Mouse (Mus musculus) CD4-positive, CD25-positive, alpha-beta regulatory T cell, adult 4 months (primary cell): ENCODE measurements at regions not wholly inside any gene's neighbourhood (a gene's known extent, or its start where the extent isn't known, plus 50 kb on each side); places are given as distances from the start of the nearest gene placed in this dataset.

Experiments
- ATAC-seq: one replicate; pipeline ENCODE4 v1.8.0; 2017

GRCm38 (mm10) chr10:10270297-10270696 lies 201.8 kb downstream of the Adgb start:
- no peak for ATAC-seq

- ATAC-seq, result peak; percentile 37
Measured at GRCm38 (mm10) chr10:10252540-10253318, 219.4 kb downstream of the Adgb start.

- ATAC-seq, result no peak
Measured at GRCm38 (mm10) chr10:10252136-10252535, 220.0 kb downstream of the Adgb start.

GRCm38 (mm10) chr10:10234894-10235523 lies 237.1 kb downstream of the Adgb start:
- ATAC-seq, result peak; percentile 76

GRCm38 (mm10) chr10:10224582-10225144 lies 247.5 kb downstream of the Adgb start:
- ATAC-seq, result peak; percentile 95

- no peak for ATAC-seq
Measured at GRCm38 (mm10) chr10:10219726-10220125, 252.4 kb downstream of the Adgb start.

- ATAC-seq, result no peak
Measured at GRCm38 (mm10) chr10:10216892-10217291, 255.2 kb downstream of the Adgb start.

- ATAC-seq, result no peak
Measured at GRCm38 (mm10) chr10:10215376-10215775, 256.8 kb downstream of the Adgb start.

- ATAC-seq, result no peak
Measured at GRCm38 (mm10) chr10:10208354-10208753, 263.8 kb downstream of the Adgb start.

GRCm38 (mm10) chr10:10205805-10206520 lies 266.2 kb downstream of the Adgb start:
- no peak for ATAC-seq

GRCm38 (mm10) chr10:10203982-10204381 lies 268.1 kb downstream of the Adgb start:
- ATAC-seq, result no peak

GRCm38 (mm10) chr10:10190308-10190707 lies 281.8 kb downstream of the Adgb start:
- ATAC-seq, result peak; percentile 57

GRCm38 (mm10) chr10:10188113-10188512 lies 284.0 kb downstream of the Adgb start:
- ATAC-seq, result no peak

GRCm38 (mm10) chr10:10186721-10187120 lies 285.4 kb downstream of the Adgb start:
- ATAC-seq, result peak; percentile 10

- peak; percentile 25 for ATAC-seq
Measured at GRCm38 (mm10) chr10:10185298-10185883, 284.5 kb upstream of the Stxbp5 start.

GRCm38 (mm10) chr10:10184386-10184785 lies 283.5 kb upstream of the Stxbp5 start:
- ATAC-seq, result peak; percentile 79

GRCm38 (mm10) chr10:10177037-10177436 lies 276.2 kb upstream of the Stxbp5 start:
- ATAC-seq, result peak; percentile 53
